Mouse (Mus musculus): Measurements from ENCODE around the gene AI661453. TPM values are rescaled to one million over a fixed set of nuclear protein-coding genes. Genes with fewer than 3 reads are reported as not detected.

AI661453 gene
- polyA plus RNA-seq, 1 experiment from 2014 or later: 0.76 TPM

DNA sequence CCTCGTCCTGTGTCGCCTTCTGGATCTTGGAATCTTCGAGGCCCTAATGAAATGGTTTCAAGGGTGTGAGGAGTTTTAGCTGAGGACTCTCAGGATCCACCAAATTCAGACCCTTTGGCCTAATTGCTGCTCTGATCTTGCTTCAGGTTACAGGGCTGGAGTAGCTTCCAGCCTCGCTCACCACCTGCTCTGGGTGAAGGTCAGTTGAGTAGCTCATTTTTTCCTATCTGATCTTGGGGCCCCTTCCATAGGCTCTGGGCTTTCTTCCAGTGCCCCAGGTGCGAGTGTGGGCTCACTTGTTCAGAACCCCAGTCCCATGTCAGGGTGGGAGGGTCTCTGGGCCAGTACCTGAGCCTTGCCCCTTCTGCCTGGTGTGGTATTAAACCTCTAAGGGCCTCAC is 13.0 kb downstream of the AI661453 start:
- H3K4me2 ChIP-seq (ENCODE audit: low read length): no peak overlapping the region
- no peaks in the 10 kb centered on the region for H3K36me3 ChIP-seq (ENCODE audit: control insufficient read depth, insufficient read depth, low read length)
- H3K4me1 ChIP-seq (ENCODE audit: control insufficient read depth in 2 of 2, insufficient read depth in 2 of 2, low read length in 2 of 2): peaks cover 61 to 81% of the 10 kb centered on the region in 2 experiments
- no peak for ATAC-seq (ENCODE audit: insufficient number of reproducible peaks, insufficient read depth, low FRiP score, low read depth)
- H3K27me3 ChIP-seq (ENCODE audit: control insufficient read depth, insufficient read depth, low read length): no peaks in the 10 kb centered on the region
- H3K9ac ChIP-seq (ENCODE audit: low read length): peak overlapping the region; percentile 13; the same call in 1 of the 2 replicates
- peak overlapping the region; percentile 86 to 88 for H3K27ac ChIP-seq (replicated peaks in 1 of 2; ENCODE audit: control insufficient read depth in 1 of 2, insufficient read depth in 1 of 2, low read depth in 2 of 2, low read length in 2 of 2)
- H3K9me3 ChIP-seq (ENCODE audit: control insufficient read depth, low read length): no peaks in the 10 kb centered on the region
- WGBS: 59% methylated on average over 5 of the region's 5 CpGs
- no peak overlapping the region for H3K4me3 ChIP-seq (ENCODE audit: control insufficient read depth in 1 of 2, insufficient read depth in 1 of 2, low read depth in 1 of 2, low read length in 2 of 2)

DNA sequence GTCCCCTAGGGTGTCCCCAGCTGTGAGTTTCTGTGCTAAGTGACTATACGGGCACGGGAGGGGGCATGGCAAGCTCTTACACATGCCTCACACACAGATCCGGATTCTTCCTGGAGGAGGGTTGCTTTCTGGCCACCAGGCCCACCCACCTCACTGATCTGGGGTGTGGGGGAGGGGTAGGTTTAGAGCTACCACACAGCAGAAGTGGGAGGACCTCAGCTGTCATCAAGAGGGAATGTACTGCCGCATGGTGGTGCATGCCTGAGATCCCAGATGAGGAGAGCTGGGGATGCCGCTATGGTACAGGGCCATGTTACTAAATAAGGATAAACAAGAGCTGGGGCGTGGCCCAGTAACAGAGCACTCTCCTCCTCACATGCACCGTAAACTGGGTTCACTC is 13.8 kb downstream of the AI661453 start:
- H3K27me3 ChIP-seq (ENCODE audit: control insufficient read depth, insufficient read depth, low read length): no peaks in the 10 kb centered on the region
- peak overlapping the region; percentile 86 to 88 for H3K27ac ChIP-seq (replicated peaks in 1 of 2; ENCODE audit: control insufficient read depth in 1 of 2, insufficient read depth in 1 of 2, low read depth in 2 of 2, low read length in 2 of 2)
- ATAC-seq (ENCODE audit: insufficient number of reproducible peaks, insufficient read depth, low FRiP score, low read depth): peak; percentile 78
- WGBS: 17% methylated on average over 7 of the region's 7 CpGs
- peak overlapping the region; percentile 13; the same call in 1 of the 2 replicates for H3K9ac ChIP-seq (ENCODE audit: low read length)
- H3K4me2 ChIP-seq (ENCODE audit: low read length): no peak overlapping the region
- H3K36me3 ChIP-seq (ENCODE audit: control insufficient read depth, insufficient read depth, low read length): no peaks in the 10 kb centered on the region
- peaks cover 67 to 87% of the 10 kb centered on the region in 2 experiments for H3K4me1 ChIP-seq (ENCODE audit: control insufficient read depth in 2 of 2, insufficient read depth in 2 of 2, low read length in 2 of 2)
- H3K4me3 ChIP-seq (ENCODE audit: control insufficient read depth in 1 of 2, insufficient read depth in 1 of 2, low read depth in 1 of 2, low read length in 2 of 2): no peak overlapping the region
- no peaks in the 10 kb centered on the region for H3K9me3 ChIP-seq (ENCODE audit: control insufficient read depth, low read length)

DNA sequence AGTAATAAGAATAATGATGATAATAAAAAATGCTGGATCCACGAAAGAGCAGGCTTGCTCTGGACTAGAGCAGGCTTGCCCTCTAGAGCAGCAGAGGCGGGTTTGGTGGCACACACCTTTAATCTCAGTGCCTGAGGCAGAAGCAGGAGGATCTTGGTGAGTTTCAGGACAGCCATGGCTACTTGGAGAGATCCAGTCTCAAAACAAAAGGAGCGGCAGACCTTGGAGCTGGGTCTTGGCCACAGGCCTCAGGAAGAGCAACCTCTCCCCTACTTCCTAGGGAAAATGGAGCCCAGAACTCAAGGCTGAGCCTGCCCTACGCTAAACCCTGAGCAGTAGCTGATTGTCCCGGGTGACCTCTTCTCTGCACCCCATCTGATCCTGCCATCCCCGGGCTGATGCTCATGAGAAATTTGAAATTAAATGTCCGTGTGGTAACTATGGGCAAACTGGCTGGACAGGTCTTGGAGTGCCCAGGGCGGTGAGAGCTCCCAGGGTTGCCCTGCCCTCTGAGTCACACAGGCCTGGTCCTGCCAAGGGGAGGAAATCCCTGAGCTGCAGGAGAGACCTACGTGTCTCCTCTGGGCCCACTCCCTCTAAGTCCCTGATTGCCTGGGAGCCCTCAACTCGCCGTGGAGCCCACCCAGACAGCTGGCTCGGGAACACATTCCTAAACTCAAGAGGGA is 14.6 kb downstream of the AI661453 start:
- Histone ChIP-seq H3K4me1 (ENCODE audit: control insufficient read depth in 2 of 2, insufficient read depth in 2 of 2, low read length in 2 of 2) (peaks cover 64 to 87% of the 10 kb centered on the region in 2 experiments), H3K9me3 (ENCODE audit: control insufficient read depth, low read length) (no peaks in the 10 kb centered on the region), H3K4me2 (ENCODE audit: low read length) (no peak overlapping the region), H3K9ac (ENCODE audit: low read length) (no peak overlapping the region), H3K36me3 (ENCODE audit: control insufficient read depth, insufficient read depth, low read length) (no peaks in the 10 kb centered on the region), H3K27ac (replicated peaks in 1 of 2; ENCODE audit: control insufficient read depth in 1 of 2, insufficient read depth in 1 of 2, low read depth in 2 of 2, low read length in 2 of 2) (peak overlapping the region; percentile 50 to 83), H3K4me3 (ENCODE audit: control insufficient read depth in 1 of 2, insufficient read depth in 1 of 2, low read depth in 1 of 2, low read length in 2 of 2) (no peak overlapping the region), H3K27me3 (ENCODE audit: control insufficient read depth, insufficient read depth, low read length) (no peaks in the 10 kb centered on the region)
- ATAC-seq (ENCODE audit: insufficient number of reproducible peaks, insufficient read depth, low FRiP score, low read depth): no peak
- 57% methylated on average over 12 of the region's 12 CpGs for WGBS

DNA sequence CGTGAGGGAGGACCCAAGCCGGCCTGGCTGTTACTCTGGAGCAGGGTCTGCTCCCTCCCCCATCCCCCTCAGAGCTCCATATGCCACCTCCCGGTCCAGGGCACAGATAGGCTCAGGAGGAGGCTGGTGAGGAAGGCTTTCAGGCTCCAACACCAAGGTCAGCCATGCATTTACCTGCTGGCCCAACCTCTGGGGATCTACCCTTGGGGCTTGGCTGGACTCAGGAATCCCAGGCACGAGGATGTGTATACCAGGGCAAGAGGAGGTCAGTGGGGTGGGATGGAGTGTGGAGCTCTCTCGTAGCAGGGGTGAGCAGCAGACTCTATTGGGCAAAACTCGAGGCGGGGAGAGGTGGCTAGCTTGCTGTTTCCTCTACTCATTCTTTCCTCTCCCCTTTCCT is 16.5 kb downstream of the AI661453 start:
- Histone ChIP-seq H3K4me3 (ENCODE audit: control insufficient read depth in 1 of 2, insufficient read depth in 1 of 2, low read depth in 1 of 2, low read length in 2 of 2) (no peak overlapping the region), H3K4me2 (ENCODE audit: low read length) (no peak overlapping the region), H3K4me1 (ENCODE audit: control insufficient read depth in 2 of 2, insufficient read depth in 2 of 2, low read length in 2 of 2) (peaks cover 59 to 80% of the 10 kb centered on the region in 2 experiments), H3K9ac (ENCODE audit: low read length) (no peak overlapping the region), H3K27me3 (ENCODE audit: control insufficient read depth, insufficient read depth, low read length) (no peaks in the 10 kb centered on the region), H3K27ac (replicated peaks in 1 of 2; ENCODE audit: control insufficient read depth in 1 of 2, insufficient read depth in 1 of 2, low read depth in 2 of 2, low read length in 2 of 2) (peak overlapping the region; percentile 1 to 49; a peak in 2 of 4 replicates), H3K9me3 (ENCODE audit: control insufficient read depth, low read length) (no peaks in the 10 kb centered on the region), H3K36me3 (ENCODE audit: control insufficient read depth, insufficient read depth, low read length) (no peaks in the 10 kb centered on the region)
- no peak for ATAC-seq (ENCODE audit: insufficient number of reproducible peaks, insufficient read depth, low FRiP score, low read depth)
- WGBS: 31% methylated on average over 7 of the region's 7 CpGs

DNA sequence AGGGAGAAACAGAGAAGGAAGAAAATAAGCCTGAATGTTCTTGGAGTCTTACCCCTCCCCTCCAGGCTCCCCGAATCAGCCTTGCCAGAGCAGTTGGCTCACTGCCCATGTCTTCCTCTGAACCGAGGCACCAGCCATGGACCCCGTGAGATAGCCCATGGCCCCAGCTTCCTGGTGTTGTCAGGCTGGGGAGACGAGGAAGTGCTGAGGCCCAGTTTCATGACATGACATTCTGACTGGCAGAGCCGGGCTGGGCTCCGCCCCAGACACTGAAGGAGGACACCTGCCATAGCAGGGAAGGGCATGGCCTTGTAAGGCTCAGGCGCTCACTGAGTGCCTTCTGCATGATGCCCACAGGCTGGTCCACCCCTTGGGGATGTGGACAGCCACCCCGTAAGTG is 18.3 kb downstream of the AI661453 start:
- Histone ChIP-seq H3K27ac (replicated peaks in 1 of 2; ENCODE audit: control insufficient read depth in 1 of 2, insufficient read depth in 1 of 2, low read depth in 2 of 2, low read length in 2 of 2) (peak overlapping the region in 1 of 2 experiments; percentile 35; a peak in 1 of 4 replicates), H3K4me2 (ENCODE audit: low read length) (no peak overlapping the region), H3K36me3 (ENCODE audit: control insufficient read depth, insufficient read depth, low read length) (no peaks in the 10 kb centered on the region), H3K4me1 (ENCODE audit: control insufficient read depth in 2 of 2, insufficient read depth in 2 of 2, low read length in 2 of 2) (peaks cover 47 to 67% of the 10 kb centered on the region in 2 experiments), H3K27me3 (ENCODE audit: control insufficient read depth, insufficient read depth, low read length) (no peaks in the 10 kb centered on the region), H3K4me3 (ENCODE audit: control insufficient read depth in 1 of 2, insufficient read depth in 1 of 2, low read depth in 1 of 2, low read length in 2 of 2) (no peak overlapping the region), H3K9ac (ENCODE audit: low read length) (no peak overlapping the region), H3K9me3 (ENCODE audit: control insufficient read depth, low read length) (no peaks in the 10 kb centered on the region)
- 36% methylated on average over 8 of the region's 8 CpGs for WGBS
- ATAC-seq (ENCODE audit: insufficient number of reproducible peaks, insufficient read depth, low FRiP score, low read depth): no peak

DNA sequence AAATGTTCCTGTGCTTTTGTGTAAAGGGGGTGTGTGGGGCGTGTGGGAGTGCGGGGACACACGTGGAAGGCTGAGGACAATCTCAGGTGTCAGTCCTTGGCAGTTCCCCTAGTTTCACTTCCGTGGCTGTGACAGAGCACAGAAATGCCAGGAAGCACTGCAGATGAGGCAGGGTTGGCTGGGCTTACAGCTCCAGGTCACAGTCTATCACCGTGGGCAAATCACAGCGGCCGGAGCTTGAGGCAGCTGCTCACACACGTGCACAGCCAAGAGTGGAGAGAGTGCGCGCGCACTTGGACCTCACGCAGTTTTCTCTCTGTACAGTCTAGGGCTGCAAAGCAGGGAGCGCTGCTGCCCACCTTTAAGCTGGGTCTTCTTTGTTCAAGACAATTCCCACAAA is 21.9 kb downstream of the AI661453 start:
- no peak for ATAC-seq (ENCODE audit: insufficient number of reproducible peaks, insufficient read depth, low FRiP score, low read depth)
- no peaks in the 10 kb centered on the region for H3K9me3 ChIP-seq (ENCODE audit: control insufficient read depth, low read length)
- H3K27me3 ChIP-seq (ENCODE audit: control insufficient read depth, insufficient read depth, low read length): no peaks in the 10 kb centered on the region
- H3K4me3 ChIP-seq (ENCODE audit: control insufficient read depth in 1 of 2, insufficient read depth in 1 of 2, low read depth in 1 of 2, low read length in 2 of 2): no peak overlapping the region
- no peaks in the 10 kb centered on the region for H3K36me3 ChIP-seq (ENCODE audit: control insufficient read depth, insufficient read depth, low read length)
- no peak overlapping the region for H3K9ac ChIP-seq (ENCODE audit: low read length)
- no peak overlapping the region for H3K27ac ChIP-seq (replicated peaks in 1 of 2; ENCODE audit: control insufficient read depth in 1 of 2, insufficient read depth in 1 of 2, low read depth in 2 of 2, low read length in 2 of 2)
- 68% methylated on average over 13 of the region's 13 CpGs for WGBS
- no peak overlapping the region for H3K4me2 ChIP-seq (ENCODE audit: low read length)
- peaks cover 34 to 50% of the 10 kb centered on the region in 2 experiments for H3K4me1 ChIP-seq (ENCODE audit: control insufficient read depth in 2 of 2, insufficient read depth in 2 of 2, low read length in 2 of 2)

DNA sequence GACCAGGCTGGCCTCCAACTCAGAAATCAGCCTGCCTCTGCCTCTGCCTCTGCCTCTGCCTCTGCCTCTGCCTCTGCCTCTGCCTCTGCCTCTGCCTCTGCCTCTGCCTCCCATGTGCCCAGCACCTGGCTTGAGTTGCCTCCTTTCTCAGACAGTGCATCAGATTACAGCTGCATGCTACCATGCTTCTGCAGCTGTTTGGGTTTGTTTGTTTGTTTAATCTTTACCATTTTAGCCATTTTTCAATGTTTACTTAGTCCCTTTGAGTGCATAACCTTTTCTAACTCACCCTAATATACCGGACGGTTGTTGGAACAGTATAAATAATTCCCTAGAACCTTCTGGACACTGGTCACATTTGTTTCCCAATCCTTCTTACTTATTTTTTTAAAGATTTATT is 22.5 kb downstream of the AI661453 start:
- no peaks in the 10 kb centered on the region for H3K9me3 ChIP-seq (ENCODE audit: control insufficient read depth, low read length)
- no peak overlapping the region for H3K9ac ChIP-seq (ENCODE audit: low read length)
- 95% methylated on average over 2 of the region's 2 CpGs for WGBS
- no peak for ATAC-seq (ENCODE audit: insufficient number of reproducible peaks, insufficient read depth, low FRiP score, low read depth)
- no peaks in the 10 kb centered on the region for H3K36me3 ChIP-seq (ENCODE audit: control insufficient read depth, insufficient read depth, low read length)
- H3K4me3 ChIP-seq (ENCODE audit: control insufficient read depth in 1 of 2, insufficient read depth in 1 of 2, low read depth in 1 of 2, low read length in 2 of 2): no peak overlapping the region
- no peaks in the 10 kb centered on the region for H3K27me3 ChIP-seq (ENCODE audit: control insufficient read depth, insufficient read depth, low read length)
- peaks cover 30 to 46% of the 10 kb centered on the region in 2 experiments for H3K4me1 ChIP-seq (ENCODE audit: control insufficient read depth in 2 of 2, insufficient read depth in 2 of 2, low read length in 2 of 2)
- no peak overlapping the region for H3K4me2 ChIP-seq (ENCODE audit: low read length)
- H3K27ac ChIP-seq (replicated peaks in 1 of 2; ENCODE audit: control insufficient read depth in 1 of 2, insufficient read depth in 1 of 2, low read depth in 2 of 2, low read length in 2 of 2): no peak overlapping the region
